Mouse (Mus musculus) liver, embryonic 14.5 days (tissue): ENCODE data around the gene Nhlh2. TPM values are rescaled to one million over a fixed set of nuclear protein-coding genes. Genes with fewer than 3 reads are reported as not detected.

ENCODE experiments used
- ATAC-seq: fragments of 200-750 bp; cut with Nextera tagmentation; 2 replicates; pipeline ENCODE4 v1.8.0; 2017; ENCODE audit warnings: moderate number of reproducible peaks, mild to moderate bottlenecking, moderate library complexity; ENCODE audit not compliant: insufficient read depth
- DNase-seq, 3 experiments: peaks; one replicate each; pipeline ENCODE4 v3.0.0-alpha.2; 2012 to 2013; ENCODE audit warnings: low read depth in 3 of 3, low spot score in 3 of 3
- H3K27ac ChIP-seq: fragments of 300-500 bp; sonication (generic); 2 replicates; pipeline ENCODE4 v1.5.1; 2014; ENCODE audit warnings: moderate library complexity, mild to moderate bottlenecking, control low read depth, inconsistent platforms
- H3K27me3 ChIP-seq: fragments of 300-500 bp; sonication (generic); 2 replicates; pipeline ENCODE4 v1.6.1; 2014; ENCODE audit warnings: mild to moderate bottlenecking, low read length, moderate library complexity; ENCODE audit not compliant: control insufficient read depth, insufficient read depth
- H3K36me3 ChIP-seq: fragments of 300-500 bp; sonication (generic); replicated peaks from 2 replicates; pipeline ENCODE4 v1.6.1; 2014; ENCODE audit warnings: low read depth; ENCODE audit not compliant: control insufficient read depth, insufficient read depth
- H3K4me1 ChIP-seq, 2 experiments: fragments of 200-500 bp in 1 of 2; fragments of 300-500 bp in 1 of 2; sonication (generic) in 1 of 2; replicated peaks; 2 replicates each; pipeline ENCODE4 v1.6.1; 2012 to 2014; ENCODE audit warnings: antibody characterized with exemption in 1 of 2, inconsistent platforms in 1 of 2, low read length in 1 of 2; ENCODE audit not compliant: control insufficient read depth in 2 of 2, insufficient read depth in 2 of 2
- H3K4me2 ChIP-seq: fragments of 300-500 bp; sonication (generic); 2 replicates; pipeline ENCODE4 v1.6.1; 2014; ENCODE audit warnings: low read depth, mild to moderate bottlenecking, control low read depth, moderate library complexity
- H3K4me3 ChIP-seq, 2 experiments: fragments of 200-500 bp in 1 of 2; fragments of 300-500 bp in 1 of 2; sonication (generic) in 1 of 2; 2 replicates each; pipeline ENCODE4 v1.5.1; 2012 to 2014; ENCODE audit warnings: low read depth in 2 of 2, low read length in 2 of 2, mild to moderate bottlenecking in 2 of 2, control low read depth in 1 of 2, inconsistent platforms in 1 of 2, moderate library complexity in 1 of 2; ENCODE audit not compliant: insufficient read depth in 1 of 2
- H3K9ac ChIP-seq: fragments of 300-500 bp; sonication (generic); replicated peaks from 2 replicates; pipeline ENCODE4 v1.6.1; 2014; ENCODE audit warnings: mild to moderate bottlenecking, control low read depth, moderate library complexity
- H3K9me3 ChIP-seq: fragments of 300-500 bp; sonication (generic); 2 replicates; pipeline ENCODE4 v1.6.1; 2016; ENCODE audit warnings: low read length, mixed read lengths; ENCODE audit not compliant: control insufficient read depth
- CTCF ChIP-seq: IDR thresholded peaks from 2 replicates; pipeline ENCODE4 v1.5.1; 2016; ENCODE audit warnings: antibody characterized with exemption, low read depth, control low read depth
- EP300 ChIP-seq: IDR thresholded peaks from 2 replicates; pipeline ENCODE4 v1.6.1; 2016; ENCODE audit warnings: antibody characterized with exemption, low read depth
- WGBS: fragments of 180-500 bp; shearing (Covaris S2); extraction: QIAGEN DNeasy Blood & Tissue Kit; methylation state at CpG from one replicate; pipeline ENCODE4 v1.1.7; 2014; ENCODE audit not compliant: insufficient replicate concordance; 5-methylcytosine and 5-hydroxymethylcytosine counted together
- polyA plus RNA-seq, 2 experiments: library from polyadenylated mRNA; depleted of rRNA in 1 of 2; stranded (reverse) in 1 of 2; unstranded in 1 of 2; fragments of >200 nt; fragmentation: Nextera tagmentation in 1 of 2; extraction: Ambion mirVana in 1 of 2; gene quantifications; 2 replicates each; pipeline versions ENCODE4 v1.2.1 to v1.2.3; 2012 to 2014

The Nhlh2 gene
- polyA plus RNA-seq, 2 experiments: not detected

DNA sequence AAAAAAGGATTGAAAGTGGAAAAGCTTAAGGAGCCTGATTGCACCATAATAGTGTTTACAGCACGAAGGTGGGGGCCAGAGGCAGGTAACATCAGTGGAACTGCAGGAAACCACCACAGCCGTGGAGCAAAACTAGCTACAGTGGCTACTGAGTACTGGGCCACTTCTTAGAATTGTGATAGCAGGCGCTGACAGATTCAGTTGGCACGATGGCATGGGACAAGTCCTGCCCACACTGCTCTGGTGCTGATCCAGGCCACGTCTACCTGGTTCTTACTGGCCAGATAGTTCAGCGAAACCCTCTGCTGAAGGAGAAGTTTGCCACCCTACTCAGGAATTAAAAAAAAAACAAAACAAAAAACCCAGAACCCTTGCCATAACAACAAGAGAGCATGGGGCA, 54.7 kb downstream of the Nhlh2 start:
- Histone ChIP-seq H3K27me3 (no peaks in the 10 kb centered on the region), H3K27ac (no peak overlapping the region), H3K4me2 (no peak overlapping the region), H3K9ac (no peak overlapping the region), H3K4me1 (0 out of 4 replicates have a peak, but pooled peaks cover 1 to 2% of the 10 kb centered on the region in 2 experiments), H3K36me3 (no peaks in the 10 kb centered on the region), H3K4me3 (no peak overlapping the region), H3K9me3 (no peaks in the 10 kb centered on the region)
- WGBS: 51% methylated on average over 6 of the region's 6 CpGs
- DNase-seq (no peak), ATAC-seq (no peak)
- TF ChIP-seq CTCF: no peak
- no peak for TF ChIP-seq EP300

Other genes with a start within 250 kb of the Nhlh2 start
- gene Mab21l3, start 161.1 kb upstream of the Nhlh2 start, polyA plus RNA-seq (2012; rRNA removed): 0.01 and 0.02 TPM in 2 replicates
- not detected in 2 replicates for gene Mab21l3, start 161.1 kb upstream of the Nhlh2 start, polyA plus RNA-seq (2014; fragmentation: Nextera tagmentation; extraction: Ambion mirVana)
- 1.4 and 1.7 TPM in 2 replicates for gene Slc22a15, start 85.6 kb upstream of the Nhlh2 start, polyA plus RNA-seq (2012; rRNA removed)
- gene Slc22a15, start 85.6 kb upstream of the Nhlh2 start, polyA plus RNA-seq (2014; fragmentation: Nextera tagmentation; extraction: Ambion mirVana): 1.3 and 1.6 TPM in 2 replicates
- gene Casq2, start 76.3 kb downstream of the Nhlh2 start, polyA plus RNA-seq (2012; rRNA removed): 0.31 and 0.89 TPM in 2 replicates
- gene Casq2, start 76.3 kb downstream of the Nhlh2 start, polyA plus RNA-seq (2014; fragmentation: Nextera tagmentation; extraction: Ambion mirVana): 0.49 and 0.88 TPM in 2 replicates
- 62.8 and 74.2 TPM in 2 replicates for gene Vangl1, start 194.6 kb downstream of the Nhlh2 start, polyA plus RNA-seq (2012; rRNA removed)
- gene Vangl1, start 194.6 kb downstream of the Nhlh2 start, polyA plus RNA-seq (2014; fragmentation: Nextera tagmentation; extraction: Ambion mirVana): 62.0 and 62.2 TPM in 2 replicates